ENCODE assay signal across 16 mouse cellular contexts in genomic region chr14:27860371-27861046, GRCm38 (mm10).
A peak's percentile ranks its signal among the peaks of the same experiment; 100 is the strongest.
DNase-seq lines count a peak whose midpoint lies in the region; TF ChIP-seq lines count a peak whose summit lies in the region.
"Had no signal": no experiment of that assay in that cellular context is flagged by ENCODE, and none has a peak within 500 bp of the region (broad histone marks: within the 10 kb centered on the region; RNA-seq: fewer than 3 reads in every experiment).

No protein-coding gene starts in this region.

- no peaks in the 10 kb centered on the region for H3K4me1 ChIP-seq in heart, adult 2 months (ENCODE audit: control insufficient read depth, insufficient read depth, low read length)
- H3K4me1 ChIP-seq: forebrain, embryonic 13.5 days; liver, embryonic 12.5 days; neural tube, embryonic 15.5 days had no signal

- no peak overlapping the region for H3K4me3 ChIP-seq in heart, adult 2 months
- H3K4me3 ChIP-seq: embryonic facial prominence, embryonic 13.5 days; forebrain, embryonic 13.5 days; liver, embryonic 12.5 days; neural tube, embryonic 15.5 days had no signal

- H3K9ac ChIP-seq in heart, adult 2 months (ENCODE audit: low read depth, low read length): no peak overlapping the region
- H3K9ac ChIP-seq: embryonic facial prominence, embryonic 13.5 days; forebrain, embryonic 13.5 days; liver, embryonic 12.5 days; neural tube, embryonic 15.5 days had no signal

- 85% methylated on average over 6 of the region's 6 CpGs for WGBS in heart, adult 2 months

- no peak for TF ChIP-seq CTCF in heart, adult 2 months (IDR thresholded peaks at IDR 0.05)

- TF ChIP-seq POLR2A in heart, adult 2 months (IDR thresholded peaks at IDR 0.05; ENCODE audit: insufficient read depth, low read depth, low read length): no peak

- intact Hi-C loops in heart, adult 2 months (cut with DNase I): no loop called here

- no peaks in the 10 kb centered on the region for H3K27me3 ChIP-seq in heart, adult 2 months (ENCODE audit: control insufficient read depth, insufficient read depth, low read length)
- H3K27me3 ChIP-seq: CH12.LX; embryonic facial prominence, embryonic 13.5 days; forebrain, embryonic 13.5 days; liver, embryonic 12.5 days; neural tube, embryonic 15.5 days; Patski had no signal

- H3K79me2 ChIP-seq in heart, adult 2 months (replicated peaks; ENCODE audit: control insufficient read depth, insufficient read depth, low read length): no peaks in the 10 kb centered on the region

- peak; percentile 31 for DNase-seq in urinary bladder, postnatal 14 days (ENCODE audit: low spot score)
- no peak for DNase-seq in urinary bladder, postnatal 10 days (ENCODE audit: low spot score)
- DNase-seq in layer of hippocampus, adult 11-12 months (ENCODE audit: low spot score): peak; percentile 79
- DNase-seq in left cerebral cortex, adult 9 months (ENCODE audit: low spot score in 2 of 2): peak; percentile 56 to 91
- DNase-seq in B cell, adult 2 months: no peak
- DNase-seq in testis, postnatal 14 days (ENCODE audit: low spot score): no peak
- no peak for DNase-seq in heart, adult 2 months
- DNase-seq: adrenal gland, postnatal 10 days; heart, postnatal 36 days; kidney, postnatal 25 days had no signal

- no peak for TF ChIP-seq EP300 in heart, adult 2 months (IDR thresholded peaks at IDR 0.05; ENCODE audit: insufficient read depth, low read depth, low read length)

- H3K27ac ChIP-seq in heart, adult 2 months: no peak overlapping the region
- H3K27ac ChIP-seq: embryonic facial prominence, embryonic 13.5 days; forebrain, embryonic 13.5 days; liver, embryonic 12.5 days; neural tube, embryonic 15.5 days had no signal

- H3K36me3 ChIP-seq in heart, adult 2 months (ENCODE audit: control insufficient read depth, insufficient read depth, low read length): no peaks in the 10 kb centered on the region
- H3K36me3 ChIP-seq: embryonic facial prominence, embryonic 13.5 days; liver, embryonic 12.5 days; neural tube, embryonic 15.5 days had no signal

Comparison
In these comparisons a context has a peak if more than half of its experiments do, and no peak if none do; other contexts are left out.
1. DNase-seq: peak in urinary bladder, postnatal 14 days (single experiment), layer of hippocampus, adult 11-12 months (single experiment) and left cerebral cortex, adult 9 months (2 of 2); none in urinary bladder, postnatal 10 days (single experiment), B cell, adult 2 months (0 of 2), testis, postnatal 14 days (single experiment) and heart, adult 2 months (0 of 2).